Mouse (Mus musculus) liver, embryonic 14.5 days (tissue): ENCODE results near the gene Cdca3. TPM values are rescaled to one million over a fixed set of nuclear protein-coding genes. Genes with fewer than 3 reads are reported as not detected.

Experiments
- ATAC-seq: fragments of 200-750 bp; cut with Nextera tagmentation; 2 replicates; pipeline ENCODE4 v1.8.0; 2017; ENCODE audit warnings: moderate number of reproducible peaks, mild to moderate bottlenecking, moderate library complexity; ENCODE audit not compliant: insufficient read depth
- DNase-seq, 3 experiments: peaks; one replicate each; pipeline ENCODE4 v3.0.0-alpha.2; 2012 to 2013; ENCODE audit warnings: low read depth in 3 of 3, low spot score in 3 of 3
- H3K27ac ChIP-seq: fragments of 300-500 bp; sonication (generic); 2 replicates; pipeline ENCODE4 v1.5.1; 2014; ENCODE audit warnings: moderate library complexity, mild to moderate bottlenecking, control low read depth, inconsistent platforms
- H3K27me3 ChIP-seq: fragments of 300-500 bp; sonication (generic); 2 replicates; pipeline ENCODE4 v1.6.1; 2014; ENCODE audit warnings: mild to moderate bottlenecking, low read length, moderate library complexity; ENCODE audit not compliant: control insufficient read depth, insufficient read depth
- H3K36me3 ChIP-seq: fragments of 300-500 bp; sonication (generic); replicated peaks from 2 replicates; pipeline ENCODE4 v1.6.1; 2014; ENCODE audit warnings: low read depth; ENCODE audit not compliant: control insufficient read depth, insufficient read depth
- H3K4me1 ChIP-seq, 2 experiments: fragments of 200-500 bp in 1 of 2; fragments of 300-500 bp in 1 of 2; sonication (generic) in 1 of 2; replicated peaks; 2 replicates each; pipeline ENCODE4 v1.6.1; 2012 to 2014; ENCODE audit warnings: antibody characterized with exemption in 1 of 2, inconsistent platforms in 1 of 2, low read length in 1 of 2; ENCODE audit not compliant: control insufficient read depth in 2 of 2, insufficient read depth in 2 of 2
- H3K4me2 ChIP-seq: fragments of 300-500 bp; sonication (generic); 2 replicates; pipeline ENCODE4 v1.6.1; 2014; ENCODE audit warnings: low read depth, mild to moderate bottlenecking, control low read depth, moderate library complexity
- H3K4me3 ChIP-seq, 2 experiments: fragments of 200-500 bp in 1 of 2; fragments of 300-500 bp in 1 of 2; sonication (generic) in 1 of 2; 2 replicates each; pipeline ENCODE4 v1.5.1; 2012 to 2014; ENCODE audit warnings: low read depth in 2 of 2, low read length in 2 of 2, mild to moderate bottlenecking in 2 of 2, control low read depth in 1 of 2, inconsistent platforms in 1 of 2, moderate library complexity in 1 of 2; ENCODE audit not compliant: insufficient read depth in 1 of 2
- H3K9ac ChIP-seq: fragments of 300-500 bp; sonication (generic); replicated peaks from 2 replicates; pipeline ENCODE4 v1.6.1; 2014; ENCODE audit warnings: mild to moderate bottlenecking, control low read depth, moderate library complexity
- H3K9me3 ChIP-seq: fragments of 300-500 bp; sonication (generic); 2 replicates; pipeline ENCODE4 v1.6.1; 2016; ENCODE audit warnings: low read length, mixed read lengths; ENCODE audit not compliant: control insufficient read depth
- CTCF ChIP-seq: IDR thresholded peaks from 2 replicates; pipeline ENCODE4 v1.5.1; 2016; ENCODE audit warnings: antibody characterized with exemption, low read depth, control low read depth
- EP300 ChIP-seq: IDR thresholded peaks from 2 replicates; pipeline ENCODE4 v1.6.1; 2016; ENCODE audit warnings: antibody characterized with exemption, low read depth
- WGBS: fragments of 180-500 bp; shearing (Covaris S2); extraction: QIAGEN DNeasy Blood & Tissue Kit; methylation state at CpG from one replicate; pipeline ENCODE4 v1.1.7; 2014; ENCODE audit not compliant: insufficient replicate concordance; 5-methylcytosine and 5-hydroxymethylcytosine counted together
- polyA plus RNA-seq, 2 experiments: library from polyadenylated mRNA; depleted of rRNA in 1 of 2; stranded (reverse) in 1 of 2; unstranded in 1 of 2; fragments of >200 nt; fragmentation: Nextera tagmentation in 1 of 2; extraction: Ambion mirVana in 1 of 2; gene quantifications; 2 replicates each; pipeline versions ENCODE4 v1.2.1 to v1.2.3; 2012 to 2014

Cdca3 gene
- polyA plus RNA-seq, 2 experiments, result 147 to 206 TPM

DNA sequence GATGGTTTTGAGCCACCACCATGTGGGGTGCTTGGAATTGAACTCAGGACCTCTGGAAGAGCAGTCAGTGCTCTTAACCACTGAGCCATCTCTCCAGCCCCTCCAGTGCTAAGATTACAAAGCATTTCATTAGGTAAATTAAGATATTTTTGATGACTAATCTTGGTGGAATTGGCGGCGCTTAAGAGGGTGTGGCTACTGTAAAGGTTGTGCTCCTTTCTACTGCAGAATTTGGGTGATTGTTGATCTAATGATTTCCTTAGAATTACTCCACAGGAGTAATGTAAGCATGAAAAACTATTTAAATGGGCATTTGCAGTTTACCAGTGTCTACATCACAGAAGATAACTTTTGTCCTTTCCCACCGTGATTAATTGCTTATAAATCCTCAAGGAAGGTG is 25.0 kb upstream of the Cdca3 start:
- TF ChIP-seq CTCF, result no peak
- no peak for TF ChIP-seq EP300
- no peaks in the 10 kb centered on the region for H3K36me3 ChIP-seq
- no peaks in the 10 kb centered on the region for H3K9me3 ChIP-seq
- DNase-seq, result no peak
- no peak overlapping the region for H3K4me2 ChIP-seq
- H3K4me1 ChIP-seq, result peaks cover 23 to 24% of the 10 kb centered on the region in 2 experiments
- no peak overlapping the region for H3K27ac ChIP-seq
- no peak overlapping the region for H3K4me3 ChIP-seq
- no peaks in the 10 kb centered on the region for H3K27me3 ChIP-seq
- no peak overlapping the region for H3K9ac ChIP-seq
- no peak for ATAC-seq
- WGBS, result 34% methylated on average over 3 of the region's 3 CpGs

DNA sequence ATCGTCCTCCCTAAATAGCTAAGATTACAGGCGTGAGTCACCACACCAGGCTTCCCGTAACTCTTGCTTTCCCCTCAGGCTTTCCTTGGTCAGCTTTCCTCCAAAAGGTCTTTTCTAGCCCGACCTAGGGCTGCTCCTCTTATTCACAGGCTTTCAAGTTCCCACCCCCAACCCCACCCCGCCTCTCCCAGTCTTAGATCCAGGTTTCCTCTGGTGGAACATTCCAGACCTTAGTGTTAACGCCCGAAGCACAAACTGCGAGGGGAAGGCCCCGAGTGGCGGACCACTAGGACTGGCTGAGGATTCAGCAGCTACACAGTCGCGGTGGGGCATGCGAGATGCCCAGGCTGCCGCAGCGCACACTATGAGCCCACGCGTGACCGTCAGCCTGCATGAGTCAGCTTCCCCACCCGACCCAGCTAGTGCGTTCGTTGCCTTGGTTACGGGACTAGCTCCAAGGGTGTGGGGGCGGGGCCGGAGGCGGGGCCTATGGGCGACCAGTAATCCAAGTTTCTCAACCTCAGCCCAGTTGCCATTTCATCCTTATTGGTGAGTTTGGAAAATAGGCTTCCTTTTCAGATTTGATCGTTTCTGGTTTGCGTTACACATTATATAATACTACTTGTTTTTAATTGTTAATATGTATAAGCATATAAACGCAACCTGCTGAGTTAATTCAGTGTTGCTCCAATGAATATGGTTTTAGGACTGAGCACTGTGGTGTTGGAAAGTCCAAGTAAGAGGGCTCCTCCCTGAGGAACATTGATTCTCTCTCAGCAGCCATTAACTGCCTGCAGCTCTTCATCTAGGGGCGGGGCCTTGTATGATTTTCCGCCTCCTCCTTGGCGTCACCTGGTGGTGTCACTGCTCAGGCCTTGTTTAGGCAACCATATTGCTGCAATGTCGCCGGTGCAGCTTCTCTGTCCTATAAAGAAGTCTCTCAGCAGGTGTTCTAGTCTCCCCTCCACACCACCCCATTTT is 23.7 kb upstream of the Cdca3 start:
- peak overlapping the region; percentile 85 for H3K27ac ChIP-seq
- H3K4me2 ChIP-seq, result peak overlapping the region; percentile 93
- H3K9me3 ChIP-seq, result no peaks in the 10 kb centered on the region
- H3K36me3 ChIP-seq, result peaks cover 6% of the 10 kb centered on the region
- TF ChIP-seq CTCF, result peak; percentile 67
- no peak for TF ChIP-seq EP300
- peak; percentile 84 to 93 (median 85) for DNase-seq
- ATAC-seq, result peak; percentile 71
- H3K9ac ChIP-seq, result peak overlapping the region; percentile 65
- H3K4me3 ChIP-seq, result peak overlapping the region; percentile 55 to 61
- H3K27me3 ChIP-seq, result no peaks in the 10 kb centered on the region
- WGBS, result 4% methylated on average over 34 of the region's 34 CpGs
- peaks cover 25 to 30% of the 10 kb centered on the region in 2 experiments for H3K4me1 ChIP-seq

DNA sequence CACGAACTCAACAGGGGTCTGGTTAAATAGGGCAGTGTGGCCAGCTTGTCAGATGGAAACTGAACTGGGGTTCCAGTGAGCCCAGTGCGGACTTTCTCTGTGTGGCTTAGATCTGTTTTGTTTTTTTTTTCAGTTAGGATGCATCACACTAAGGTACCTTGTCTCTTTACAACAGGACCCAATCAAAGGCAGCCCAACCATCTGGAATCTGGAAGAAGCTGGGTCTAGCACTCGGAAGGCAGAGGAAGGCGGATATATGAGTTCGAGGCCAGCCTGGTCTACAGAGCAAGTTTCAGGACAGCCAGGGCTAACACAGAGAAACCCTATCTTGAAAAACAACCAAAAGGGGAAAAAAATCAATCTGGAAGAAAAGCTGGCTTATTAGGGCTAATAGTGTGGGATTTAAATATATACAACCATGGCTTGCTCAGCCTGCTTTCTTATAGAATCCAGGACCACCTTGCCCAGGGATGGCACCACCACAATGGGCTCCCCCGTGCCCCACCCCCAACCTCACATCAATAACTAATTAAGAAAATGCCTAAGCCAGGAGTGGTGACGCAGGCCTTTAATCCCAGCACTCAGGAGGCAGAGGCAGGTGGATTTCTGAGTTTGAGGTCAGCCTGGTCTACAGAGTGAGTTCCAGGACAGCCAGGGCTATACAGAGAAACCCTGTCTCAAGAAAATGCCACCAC is 22.8 kb upstream of the Cdca3 start:
- Histone ChIP-seq H3K4me1 (peaks cover 25 to 30% of the 10 kb centered on the region in 2 experiments), H3K4me3 (peak overlapping the region; percentile 16 to 61; a peak in 2 of 4 replicates), H3K27ac (peak overlapping the region; percentile 85)

DNA sequence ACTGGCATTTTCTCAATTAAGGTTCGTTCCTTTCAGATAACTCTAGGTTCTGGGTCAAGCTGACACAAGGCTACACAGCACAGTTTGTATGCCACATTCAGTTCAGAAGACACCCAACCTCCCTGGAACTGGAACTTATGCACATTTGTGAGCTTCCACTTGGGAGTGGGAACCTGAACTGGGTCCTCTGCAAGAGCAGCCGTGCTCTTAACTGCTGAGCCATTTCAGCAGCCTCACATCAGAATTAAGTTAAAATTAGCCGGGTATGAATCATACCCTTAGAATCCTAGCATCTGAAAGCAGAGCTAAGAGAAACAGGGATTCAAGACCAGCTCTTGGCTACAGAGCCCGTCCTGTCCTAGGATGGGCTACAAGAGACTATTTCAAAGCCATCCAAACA is 22.0 kb upstream of the Cdca3 start:
- WGBS, result 67% methylated on average over 4 of the region's 4 CpGs
- H3K4me1 ChIP-seq, result peaks cover 26 to 37% of the 10 kb centered on the region in 2 experiments
- TF ChIP-seq CTCF, result no peak
- TF ChIP-seq EP300, result no peak
- H3K27me3 ChIP-seq, result no peaks in the 10 kb centered on the region
- no peak overlapping the region for H3K4me3 ChIP-seq
- no peaks in the 10 kb centered on the region for H3K9me3 ChIP-seq
- H3K4me2 ChIP-seq, result no peak overlapping the region
- ATAC-seq, result no peak
- no peak overlapping the region for H3K27ac ChIP-seq
- DNase-seq, result no peak
- H3K9ac ChIP-seq, result no peak overlapping the region
- H3K36me3 ChIP-seq, result peaks cover 18% of the 10 kb centered on the region

More for the DNA sequence above, 22.8 kb upstream of the Cdca3 start:
- peaks cover 11% of the 10 kb centered on the region for H3K36me3 ChIP-seq
- no peaks in the 10 kb centered on the region for H3K9me3 ChIP-seq
- ATAC-seq, result no peak
- no peaks in the 10 kb centered on the region for H3K27me3 ChIP-seq
- H3K9ac ChIP-seq, result peak overlapping the region; percentile 23
- WGBS, result 70% methylated on average over 7 of the region's 7 CpGs
- no peak for TF ChIP-seq CTCF
- no peak for TF ChIP-seq EP300
- H3K4me2 ChIP-seq, result peak overlapping the region; percentile 93
- DNase-seq, result no peak

DNA sequence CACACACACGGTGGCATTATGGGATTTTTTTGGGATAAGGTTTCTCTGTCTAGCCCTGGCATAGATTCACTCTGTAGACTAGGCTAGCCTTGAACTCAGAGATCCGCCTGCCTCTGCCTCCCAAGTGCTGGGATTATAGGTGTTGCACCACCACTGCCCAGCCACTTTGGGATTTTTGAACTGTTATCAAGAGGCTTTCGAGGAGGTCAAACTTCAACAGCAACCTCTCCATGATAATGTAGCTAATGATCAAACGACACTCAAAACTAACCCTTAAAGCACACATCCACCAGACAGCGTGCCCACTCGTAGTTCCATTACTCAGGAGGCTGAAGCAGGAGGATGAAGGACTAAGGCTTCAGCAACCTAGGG is 21.4 kb upstream of the Cdca3 start:
- no peaks in the 10 kb centered on the region for H3K9me3 ChIP-seq
- no peak for DNase-seq
- peaks cover 32 to 39% of the 10 kb centered on the region in 2 experiments for H3K4me1 ChIP-seq
- H3K27ac ChIP-seq, result peak overlapping the region; percentile 86
- peak overlapping the region; percentile 75 to 79 for H3K4me3 ChIP-seq
- TF ChIP-seq CTCF (no peak), EP300 (no peak)
- H3K9ac ChIP-seq, result peak overlapping the region; percentile 77
- peak overlapping the region; percentile 87 for H3K4me2 ChIP-seq
- WGBS, result 62% methylated on average over 6 of the region's 6 CpGs
- H3K36me3 ChIP-seq, result peaks cover 22% of the 10 kb centered on the region
- no peak for ATAC-seq
- H3K27me3 ChIP-seq, result no peaks in the 10 kb centered on the region
